Mouse (Mus musculus) E14TG2a.4 (cell line): Measurements from ENCODE around the gene Mipol1.

Experiments used
- CTCF ChIP-seq: conservative IDR thresholded peaks from 2 replicates; pipeline ENCODE4 v1.5.1; 2014; ENCODE audit warnings: low read length
- NANOG ChIP-seq: IDR thresholded peaks from 2 replicates; pipeline ENCODE4 v1.6.1; 2014; ENCODE audit warnings: borderline replicate concordance, low read length, mixed read lengths
- POU5F1 ChIP-seq: IDR thresholded peaks from 2 replicates; pipeline ENCODE4 v1.6.1; 2014; ENCODE audit warnings: low read length, borderline replicate concordance

DNA sequence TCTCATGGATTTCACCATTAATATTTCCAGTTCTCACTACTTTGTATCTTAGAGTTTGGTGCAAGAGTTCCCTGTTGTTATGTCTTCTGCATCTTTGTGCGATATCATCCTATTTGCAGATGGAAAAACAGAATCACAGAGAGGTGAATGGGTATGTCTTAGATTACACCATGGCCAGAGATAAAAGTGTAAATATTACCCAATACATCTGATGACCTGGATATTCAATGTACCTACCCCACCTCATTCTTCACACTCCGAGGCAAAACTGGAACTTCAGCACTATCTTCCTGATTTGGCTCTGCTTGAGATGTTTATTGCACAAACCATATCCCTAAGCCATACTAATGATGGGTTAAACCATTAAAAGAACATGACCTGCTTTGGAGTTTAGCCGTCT is 198.0 kb downstream of the Mipol1 start:
- TF ChIP-seq POU5F1 (no peak), CTCF (no peak), NANOG (no peak)
